Mouse (Mus musculus): ENCODE results near the gene Setd7.

- no peak for TF ChIP-seq CTCF (IDR thresholded peaks at IDR 0.05; ENCODE audit: control insufficient read depth, insufficient read depth, low read length)
- no peak for TF ChIP-seq POLR2A (IDR thresholded peaks at IDR 0.05; ENCODE audit: borderline replicate concordance, control insufficient read depth, low read depth, low read length)
These were observed 55.2 kb downstream of the Setd7 start for GRCm38 (mm10) chr3:51505465-51505864.
